Mouse (Mus musculus) kidney, adult 2 months (tissue): Measurements from ENCODE around the gene Kcnn1. TPM values are rescaled to one million over a fixed set of nuclear protein-coding genes. Genes with fewer than 3 reads are reported as not detected.
"Not testable (repeated sequence)": the region's sequence is repeated elsewhere in the genome, so short reads cannot be mapped to it uniquely, and the experiment has no call there.

Source experiments
- DNase-seq: peaks from one replicate; pipeline ENCODE4 v3.0.0; 2021
- H3K27ac ChIP-seq: fragments of 200-500 bp; 2 replicates; pipeline ENCODE4 v1.5.1; 2012; ENCODE audit warnings: low read depth, low read length, control low read depth, inconsistent platforms; ENCODE audit not compliant: insufficient read depth
- H3K27me3 ChIP-seq: fragments of 200-500 bp; replicated peaks from 2 replicates; pipeline ENCODE4 v1.6.1; 2012; ENCODE audit warnings: mild to moderate bottlenecking, moderate library complexity, low read length, inconsistent platforms; ENCODE audit not compliant: control insufficient read depth, insufficient read depth
- H3K36me3 ChIP-seq: fragments of 200-500 bp; 2 replicates; pipeline ENCODE4 v1.6.1; 2012; ENCODE audit warnings: mild to moderate bottlenecking, moderate library complexity, low read length, inconsistent platforms; ENCODE audit not compliant: control insufficient read depth, insufficient read depth
- H3K4me1 ChIP-seq: fragments of 200-500 bp; 2 replicates; pipeline ENCODE4 v1.6.1; 2011; ENCODE audit warnings: low read length; ENCODE audit not compliant: control insufficient read depth, insufficient read depth
- H3K4me3 ChIP-seq: fragments of 200-500 bp; 2 replicates; pipeline ENCODE4 v1.5.1; 2011; ENCODE audit warnings: mild to moderate bottlenecking, low read depth, low read length, control low read depth; ENCODE audit not compliant: insufficient read depth
- CTCF ChIP-seq: fragments of 200-500 bp; conservative IDR thresholded peaks from 2 replicates; pipeline ENCODE4 v1.5.1; 2011; ENCODE audit warnings: low read depth, mild to moderate bottlenecking, control low read depth, low read length, moderate library complexity, mixed read lengths; ENCODE audit not compliant: insufficient read depth, insufficient read length
- POLR2A ChIP-seq: fragments of 200-500 bp; IDR thresholded peaks from one replicate; pipeline ENCODE4 v1.6.1; 2011; ENCODE audit warnings: low read depth, low read length, control low read depth
- WGBS: fragments of 180-500 bp; shearing (Covaris S2); methylation state at CpG from one replicate; pipeline ENCODE4 v1.1.7; 2018; 5-methylcytosine and 5-hydroxymethylcytosine counted together
- polyA plus RNA-seq: library from polyadenylated mRNA; depleted of rRNA; stranded (reverse); fragments of >200 nt; gene quantifications from 2 replicates; pipeline ENCODE4 v1.2.3, GENCODE M21; 2012

Gene Kcnn1
- polyA plus RNA-seq, 1 experiment: 9.4 TPM

- WGBS: 55% methylated on average over 11 of the region's 11 CpGs
- H3K27ac ChIP-seq: peak overlapping the region; percentile 47
These were observed 30.7 kb downstream of the Kcnn1 start for GRCm38 (mm10) chr8:70832371-70832770.

GRCm38 (mm10) chr8:70831517-70831916 is 31.5 kb downstream of the Kcnn1 start:
- H3K27me3 ChIP-seq: no peaks in the 10 kb centered on the region
- DNase-seq: no peak
- no peak overlapping the region for H3K4me3 ChIP-seq
- H3K36me3 ChIP-seq: no peaks in the 10 kb centered on the region
- peaks cover 8% of the 10 kb centered on the region for H3K4me1 ChIP-seq
- H3K27ac ChIP-seq: no peak overlapping the region
- TF ChIP-seq POLR2A (no peak), CTCF (no peak)
- WGBS: 89% methylated on average over 8 of the region's 8 CpGs

More at GRCm38 (mm10) chr8:70832371-70832770, 30.7 kb downstream of the Kcnn1 start:
- H3K4me1 ChIP-seq: peaks cover 8% of the 10 kb centered on the region
- H3K4me3 ChIP-seq: no peak overlapping the region
- peak; percentile 21 for DNase-seq
- no peaks in the 10 kb centered on the region for H3K27me3 ChIP-seq
- no peaks in the 10 kb centered on the region for H3K36me3 ChIP-seq
- TF ChIP-seq CTCF (no peak), POLR2A (no peak)

GRCm38 (mm10) chr8:70827796-70828195 is 35.3 kb downstream of the Kcnn1 start:
- H3K4me1 ChIP-seq: peaks cover 1% of the 10 kb centered on the region; the same call in 1 of the 2 replicates
- H3K4me3 ChIP-seq: no peak overlapping the region
- TF ChIP-seq POLR2A: no peak
- no peak for TF ChIP-seq CTCF
- H3K27ac ChIP-seq: no peak overlapping the region
- no peaks in the 10 kb centered on the region for H3K27me3 ChIP-seq
- WGBS: 48% methylated on average over 1 of the region's 1 CpGs
- DNase-seq: peak; percentile 56
- H3K36me3 ChIP-seq: no peaks in the 10 kb centered on the region

GRCm38 (mm10) chr8:70827010-70827409 is 36.0 kb downstream of the Kcnn1 start:
- Histone ChIP-seq H3K4me1 (no peaks in the 10 kb centered on the region), H3K4me3 (no peak overlapping the region), H3K27ac (no peak overlapping the region), H3K36me3 (no peaks in the 10 kb centered on the region), H3K27me3 (no peaks in the 10 kb centered on the region)
- WGBS: 85% methylated on average over 2 of the region's 2 CpGs
- TF ChIP-seq CTCF: no peak
- DNase-seq: no peak

- Histone ChIP-seq H3K36me3 (no peaks in the 10 kb centered on the region), H3K27ac (no peak overlapping the region), H3K27me3 (no peaks in the 10 kb centered on the region), H3K4me3 (no peak overlapping the region), H3K4me1 (no peaks in the 10 kb centered on the region)
- WGBS: 47% methylated on average over 8 of the region's 8 CpGs
- TF ChIP-seq POLR2A: no peak
- no peak for TF ChIP-seq CTCF
- DNase-seq: no peak
These were observed 37.2 kb downstream of the Kcnn1 start for GRCm38 (mm10) chr8:70825816-70826215.

GRCm38 (mm10) chr8:70823802-70824201 is 39.3 kb downstream of the Kcnn1 start:
- Histone ChIP-seq H3K27ac (no peak overlapping the region), H3K4me3 (no peak overlapping the region), H3K36me3 (no peaks in the 10 kb centered on the region), H3K4me1 (no peaks in the 10 kb centered on the region), H3K27me3 (no peaks in the 10 kb centered on the region)
- TF ChIP-seq POLR2A (no peak), CTCF (no peak)
- WGBS: 82% methylated on average over 7 of the region's 7 CpGs
- DNase-seq: no peak

- H3K4me3 ChIP-seq, H3K27me3 ChIP-seq, H3K36me3 ChIP-seq, H3K4me1 ChIP-seq, DNase-seq, H3K27ac ChIP-seq: not testable (repeated sequence)
- WGBS: 98% methylated on average over 3 of the region's 3 CpGs
These were observed 40.5 kb downstream of the Kcnn1 start for GRCm38 (mm10) chr8:70822594-70822993.

- DNase-seq: no peak
- TF ChIP-seq CTCF (no peak), POLR2A (no peak)
- no peak overlapping the region for H3K4me3 ChIP-seq
- no peak overlapping the region for H3K27ac ChIP-seq
- WGBS: 40% methylated on average over 11 of the region's 11 CpGs
- H3K4me1 ChIP-seq: no peaks in the 10 kb centered on the region
- no peaks in the 10 kb centered on the region for H3K27me3 ChIP-seq
- no peaks in the 10 kb centered on the region for H3K36me3 ChIP-seq
These were observed 41.1 kb downstream of the Kcnn1 start for GRCm38 (mm10) chr8:70821992-70822391.
